Mouse (Mus musculus) heart, embryonic 15.5 days (tissue): ENCODE data around the gene Gnai1. TPM values are rescaled to one million over a fixed set of nuclear protein-coding genes. Genes with fewer than 3 reads are reported as not detected.

Experiments
- ATAC-seq: fragments of 200-750 bp; cut with Nextera tagmentation; replicated peaks from 2 replicates; pipeline ENCODE4 v1.8.0; 2017; ENCODE audit warnings: low read depth, moderate TSS enrichment; ENCODE audit not compliant: insufficient number of reproducible peaks, insufficient read depth, low FRiP score
- H3K27ac ChIP-seq: fragments of 300-500 bp; sonication (generic); 2 replicates; pipeline ENCODE4 v1.5.1; 2015; ENCODE audit warnings: mild to moderate bottlenecking, inconsistent platforms
- H3K27me3 ChIP-seq: fragments of 300-500 bp; sonication (generic); 2 replicates; pipeline ENCODE4 v1.6.1; 2015; ENCODE audit warnings: inconsistent platforms
- H3K36me3 ChIP-seq: fragments of 300-500 bp; sonication (generic); 2 replicates; pipeline ENCODE4 v1.6.1; 2015; ENCODE audit warnings: mild to moderate bottlenecking, inconsistent platforms
- H3K4me1 ChIP-seq: fragments of 300-500 bp; sonication (generic); replicated peaks from 2 replicates; pipeline ENCODE4 v1.6.1; 2015; ENCODE audit warnings: inconsistent platforms
- H3K4me2 ChIP-seq: fragments of 300-500 bp; sonication (generic); 2 replicates; pipeline ENCODE4 v1.6.1; 2015; ENCODE audit warnings: inconsistent platforms, mild to moderate bottlenecking, moderate library complexity
- H3K4me3 ChIP-seq: fragments of 300-500 bp; sonication (generic); 2 replicates; pipeline ENCODE4 v1.5.1; 2015; ENCODE audit warnings: mild to moderate bottlenecking, inconsistent platforms
- H3K9ac ChIP-seq: fragments of 300-500 bp; sonication (generic); 2 replicates; pipeline ENCODE4 v1.6.1; 2015; ENCODE audit warnings: mild to moderate bottlenecking, inconsistent platforms
- H3K9me3 ChIP-seq: fragments of 300-500 bp; sonication (generic); replicated peaks from 2 replicates; pipeline ENCODE4 v1.6.1; 2016; ENCODE audit warnings: inconsistent platforms
- WGBS: fragments of 180-500 bp; shearing (Covaris S2); methylation state at CpG from one replicate; pipeline ENCODE4 v1.1.7; 2015; ENCODE audit warnings: mixed read lengths; 5-methylcytosine and 5-hydroxymethylcytosine counted together
- polyA plus RNA-seq: library from polyadenylated mRNA; unstranded; fragments of >200 nt; fragmentation: Nextera tagmentation; extraction: Ambion mirVana; gene quantifications from 2 replicates; pipeline ENCODE4 v1.2.1, GENCODE M21; 2015

The Gnai1 gene
- polyA plus RNA-seq, 1 experiment from 2014 or later, result 24.8 TPM

DNA sequence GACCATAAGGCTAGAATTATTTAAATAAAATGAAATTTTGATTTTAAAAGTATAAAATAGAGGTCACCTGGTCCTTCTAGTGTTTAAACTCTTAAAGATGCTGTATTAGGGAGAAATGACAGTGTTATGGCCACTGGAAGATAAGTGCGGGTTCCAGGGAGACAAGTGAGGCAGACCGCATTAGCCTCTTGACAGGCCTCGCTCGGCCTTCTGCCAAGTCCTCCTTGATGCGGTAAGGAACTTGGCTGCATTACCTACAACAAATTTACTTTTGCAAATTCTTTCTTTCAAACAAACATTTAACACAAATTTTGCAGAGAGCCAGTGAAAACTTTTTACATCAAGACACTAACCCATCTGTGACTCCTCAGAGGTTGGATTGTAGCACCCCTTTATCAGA, 27.9 kb downstream of the Gnai1 start:
- H3K4me3 ChIP-seq, result no peak overlapping the region
- no peak overlapping the region for H3K27ac ChIP-seq
- peaks cover 4% of the 10 kb centered on the region; the same call in 1 of the 2 replicates for H3K4me1 ChIP-seq
- H3K4me2 ChIP-seq, result no peak overlapping the region
- no peaks in the 10 kb centered on the region for H3K36me3 ChIP-seq
- WGBS, result 76% methylated on average over 5 of the region's 5 CpGs
- H3K9me3 ChIP-seq, result no peaks in the 10 kb centered on the region
- ATAC-seq, result no peak
- H3K9ac ChIP-seq, result no peak overlapping the region
- no peaks in the 10 kb centered on the region for H3K27me3 ChIP-seq

DNA sequence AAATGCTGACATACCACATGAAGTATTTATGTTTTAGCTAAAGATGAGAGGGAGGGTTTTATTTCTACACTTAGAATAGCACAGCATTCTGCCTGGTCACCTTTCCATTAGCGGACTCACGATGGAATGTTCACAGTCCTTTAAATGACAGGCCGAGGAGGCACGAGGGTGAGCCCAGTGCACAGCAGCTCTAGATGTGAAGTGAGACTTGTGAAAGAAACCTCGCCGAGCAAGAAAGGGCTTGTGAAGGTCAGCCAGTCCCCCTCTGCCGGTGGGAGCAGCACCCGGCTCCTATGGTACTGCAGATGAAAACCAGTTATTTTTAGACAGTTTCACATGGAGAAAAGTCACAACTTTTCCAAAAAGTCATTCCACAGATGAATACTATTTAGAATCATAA, 29.4 kb downstream of the Gnai1 start:
- Histone ChIP-seq H3K27ac (peak overlapping the region; percentile 62), H3K36me3 (no peaks in the 10 kb centered on the region), H3K9me3 (no peaks in the 10 kb centered on the region), H3K4me3 (no peak overlapping the region), H3K9ac (no peak overlapping the region), H3K4me2 (peak overlapping the region; percentile 41), H3K27me3 (no peaks in the 10 kb centered on the region), H3K4me1 (peaks cover 4% of the 10 kb centered on the region; the same call in 1 of the 2 replicates)
- 29% methylated on average over 8 of the region's 8 CpGs for WGBS
- ATAC-seq, result peak; percentile 85; the same call in 1 of the 2 replicates

DNA sequence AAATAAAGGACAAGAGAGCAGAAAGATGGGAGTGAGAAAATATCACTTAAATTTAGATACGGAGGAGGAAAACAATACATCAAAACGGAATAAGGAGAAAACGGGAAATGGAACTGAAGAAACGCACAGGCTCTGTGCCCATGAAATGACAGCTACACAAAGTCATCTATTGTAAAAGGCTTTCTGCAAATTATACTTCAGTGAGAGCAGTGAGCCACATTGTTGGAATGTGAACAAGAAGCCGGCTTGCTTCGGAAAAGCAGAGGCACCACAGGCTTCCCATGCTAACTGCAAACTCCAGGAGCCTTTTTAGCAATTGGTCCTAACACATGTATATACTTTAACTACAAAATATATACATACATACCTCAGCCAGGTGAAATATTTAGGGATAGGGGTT, 34.0 kb downstream of the Gnai1 start:
- H3K4me2 ChIP-seq, result no peak overlapping the region
- H3K4me1 ChIP-seq, result peaks cover 4% of the 10 kb centered on the region; the same call in 1 of the 2 replicates
- H3K4me3 ChIP-seq, result no peak overlapping the region
- H3K9ac ChIP-seq, result no peak overlapping the region
- 73% methylated on average over 6 of the region's 6 CpGs for WGBS
- no peak overlapping the region for H3K27ac ChIP-seq
- no peaks in the 10 kb centered on the region for H3K36me3 ChIP-seq
- no peaks in the 10 kb centered on the region for H3K27me3 ChIP-seq
- H3K9me3 ChIP-seq, result no peaks in the 10 kb centered on the region
- no peak for ATAC-seq

DNA sequence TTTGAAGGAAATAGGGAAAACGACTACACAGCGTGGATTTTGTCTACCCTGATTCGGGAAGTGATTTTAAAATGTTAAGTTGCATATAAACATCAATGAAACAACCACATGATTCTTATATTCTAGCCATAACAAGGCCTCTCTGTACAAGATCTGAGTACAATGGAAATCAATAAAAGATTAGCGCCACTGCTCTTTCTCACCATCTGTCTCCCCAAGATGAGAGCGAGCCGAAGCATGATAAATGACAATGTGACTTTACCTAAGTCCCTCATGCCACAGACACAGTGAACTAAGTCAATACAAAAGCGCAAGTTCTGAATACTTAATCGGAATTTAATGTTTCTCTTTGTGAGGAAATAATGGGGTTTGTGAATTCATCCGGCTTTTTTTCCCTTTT, 36.6 kb downstream of the Gnai1 start:
- Histone ChIP-seq H3K9me3 (no peaks in the 10 kb centered on the region), H3K36me3 (no peaks in the 10 kb centered on the region), H3K27me3 (no peaks in the 10 kb centered on the region), H3K4me3 (no peak overlapping the region), H3K4me1 (no peaks in the 10 kb centered on the region), H3K4me2 (no peak overlapping the region), H3K27ac (no peak overlapping the region), H3K9ac (no peak overlapping the region)
- no peak for ATAC-seq
- 86% methylated on average over 9 of the region's 9 CpGs for WGBS

DNA sequence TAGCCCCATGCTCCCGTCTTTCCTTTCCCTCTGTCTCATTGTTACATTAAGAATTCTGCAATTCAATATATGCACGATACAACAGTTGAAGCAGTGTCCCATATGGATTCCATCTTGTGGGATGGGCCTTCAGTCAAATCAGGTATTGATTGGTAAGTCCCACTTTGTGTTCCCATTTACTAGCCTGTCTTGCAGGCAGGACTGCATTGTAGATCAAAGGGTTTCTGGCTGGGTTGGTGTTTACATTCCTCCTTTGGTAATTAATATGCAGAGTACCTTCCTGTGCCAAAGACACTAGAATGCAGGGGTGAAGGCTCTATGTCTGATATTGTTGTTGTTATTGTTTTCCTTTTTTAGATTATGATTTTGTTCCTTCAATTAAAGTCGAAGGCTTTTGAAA, 38.5 kb downstream of the Gnai1 start:
- no peaks in the 10 kb centered on the region for H3K36me3 ChIP-seq
- ATAC-seq, result no peak
- H3K4me1 ChIP-seq, result no peaks in the 10 kb centered on the region
- WGBS, result 88% methylated on average over 3 of the region's 3 CpGs
- no peak overlapping the region for H3K4me2 ChIP-seq
- H3K27me3 ChIP-seq, result no peaks in the 10 kb centered on the region
- H3K9ac ChIP-seq, result no peak overlapping the region
- no peaks in the 10 kb centered on the region for H3K9me3 ChIP-seq
- no peak overlapping the region for H3K4me3 ChIP-seq
- H3K27ac ChIP-seq, result no peak overlapping the region

DNA sequence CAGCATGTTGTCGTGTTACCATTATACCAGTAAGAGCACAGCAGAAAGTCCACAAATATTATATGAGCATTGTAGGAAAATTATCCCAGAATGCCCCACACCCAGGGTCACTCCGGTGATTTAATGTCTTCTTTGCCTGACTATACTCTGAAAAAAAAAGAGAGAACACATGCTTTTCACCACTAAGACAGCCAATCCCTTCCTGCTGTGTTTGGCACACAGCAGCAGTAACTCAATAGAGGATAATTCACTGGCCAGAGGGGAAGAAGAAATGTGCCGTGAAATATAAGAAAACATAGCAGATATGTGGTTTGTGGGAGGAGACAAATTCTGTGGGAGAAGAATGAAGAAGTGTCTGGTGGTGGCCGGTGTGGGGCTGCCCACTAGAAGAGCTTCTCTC, 41.3 kb downstream of the Gnai1 start:
- H3K4me3 ChIP-seq, result no peak overlapping the region

DNA sequence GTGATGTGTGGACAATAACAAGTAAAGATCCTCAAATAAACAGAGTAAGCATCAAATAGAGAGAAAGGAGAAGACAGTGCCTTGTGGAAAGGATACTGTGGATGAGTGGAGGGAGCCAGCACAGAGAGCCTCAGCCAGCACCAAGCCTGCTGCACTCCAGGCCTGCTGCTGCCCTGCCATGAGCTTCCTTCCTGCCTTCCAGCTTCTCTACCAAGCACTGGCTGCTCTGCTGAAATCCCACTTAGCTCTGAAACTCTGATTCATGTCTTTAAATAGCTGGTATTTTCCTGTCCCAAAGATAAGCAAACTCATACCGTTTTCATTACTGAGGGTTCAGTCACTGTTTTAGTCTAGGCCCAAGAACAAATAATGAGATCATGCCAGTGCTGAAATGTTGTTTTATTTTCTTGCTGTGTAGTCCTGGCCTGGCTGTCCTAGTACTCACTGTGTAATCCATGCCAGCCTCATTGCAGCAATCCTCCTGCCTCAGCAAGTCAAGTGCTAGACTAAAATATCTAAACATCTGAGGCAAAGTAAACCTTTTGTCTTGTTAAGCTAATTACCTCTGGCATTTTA, 52.8 kb downstream of the Gnai1 start:
- Histone ChIP-seq H3K9ac (no peak overlapping the region), H3K9me3 (no peaks in the 10 kb centered on the region), H3K4me2 (no peak overlapping the region), H3K4me1 (peaks cover 14% of the 10 kb centered on the region; the same call in 1 of the 2 replicates), H3K4me3 (no peak overlapping the region), H3K27ac (peak overlapping the region; percentile 57), H3K36me3 (no peaks in the 10 kb centered on the region), H3K27me3 (no peaks in the 10 kb centered on the region)
- peak; percentile 66; the same call in 1 of the 2 replicates for ATAC-seq
- 3% methylated on average over 1 of the region's 1 CpGs for WGBS

More for the DNA sequence above, 41.3 kb downstream of the Gnai1 start:
- no peaks in the 10 kb centered on the region for H3K4me1 ChIP-seq
- no peak overlapping the region for H3K9ac ChIP-seq
- no peak for ATAC-seq
- H3K27me3 ChIP-seq, result no peaks in the 10 kb centered on the region
- no peak overlapping the region for H3K4me2 ChIP-seq
- no peak overlapping the region for H3K27ac ChIP-seq
- H3K36me3 ChIP-seq, result no peaks in the 10 kb centered on the region
- 81% methylated on average over 4 of the region's 4 CpGs for WGBS
- no peaks in the 10 kb centered on the region for H3K9me3 ChIP-seq

DNA sequence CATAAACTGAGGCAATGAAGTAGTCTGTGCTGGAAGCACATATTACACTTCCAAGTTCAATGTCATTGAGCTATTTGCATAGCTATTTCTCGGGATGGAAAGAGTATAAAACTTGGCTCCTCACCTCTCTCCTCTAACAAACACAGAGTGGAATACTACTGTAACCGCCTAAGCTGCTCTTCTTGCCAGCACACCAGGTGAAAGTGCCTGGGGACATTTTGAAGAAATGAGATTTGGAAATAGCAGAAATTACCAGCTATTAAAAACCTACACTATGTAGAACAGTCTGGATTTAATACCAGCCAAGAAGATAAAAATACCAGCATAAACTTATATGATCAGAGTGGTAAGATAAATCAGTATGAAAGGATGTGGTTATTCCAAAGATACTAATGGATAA, 63.6 kb downstream of the Gnai1 start:
- H3K4me2 ChIP-seq, result no peak overlapping the region
- H3K36me3 ChIP-seq, result no peaks in the 10 kb centered on the region
- 79% methylated on average over 2 of the region's 2 CpGs for WGBS
- H3K9ac ChIP-seq, result no peak overlapping the region
- no peaks in the 10 kb centered on the region for H3K4me1 ChIP-seq
- H3K27ac ChIP-seq, result no peak overlapping the region
- no peak for ATAC-seq
- no peaks in the 10 kb centered on the region for H3K27me3 ChIP-seq
- H3K4me3 ChIP-seq, result no peak overlapping the region
- no peaks in the 10 kb centered on the region for H3K9me3 ChIP-seq

DNA sequence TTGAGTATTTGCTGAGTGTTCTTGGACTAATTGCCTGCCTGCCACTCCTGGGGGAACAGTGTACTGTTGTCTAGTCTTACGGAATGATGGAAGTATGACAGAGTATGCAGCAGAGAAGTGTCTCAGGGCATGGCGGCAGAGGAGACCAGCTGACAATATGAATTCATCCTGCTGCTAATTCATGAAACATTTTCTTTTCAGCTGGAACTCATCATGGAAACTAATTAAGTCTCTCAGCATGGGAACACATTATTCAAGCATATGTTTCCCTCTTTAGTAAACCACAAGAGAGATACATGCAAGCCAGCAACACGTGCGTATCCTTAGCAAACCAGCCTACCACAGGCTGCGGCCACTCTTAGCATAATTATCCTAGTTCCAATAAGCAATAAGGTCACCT, 67.4 kb downstream of the Gnai1 start:
- Histone ChIP-seq H3K9me3 (no peaks in the 10 kb centered on the region), H3K27ac (no peak overlapping the region), H3K36me3 (no peaks in the 10 kb centered on the region), H3K27me3 (no peaks in the 10 kb centered on the region), H3K4me2 (no peak overlapping the region), H3K4me3 (no peak overlapping the region), H3K9ac (no peak overlapping the region), H3K4me1 (no peaks in the 10 kb centered on the region)
- no peak for ATAC-seq
- 79% methylated on average over 5 of the region's 5 CpGs for WGBS

DNA sequence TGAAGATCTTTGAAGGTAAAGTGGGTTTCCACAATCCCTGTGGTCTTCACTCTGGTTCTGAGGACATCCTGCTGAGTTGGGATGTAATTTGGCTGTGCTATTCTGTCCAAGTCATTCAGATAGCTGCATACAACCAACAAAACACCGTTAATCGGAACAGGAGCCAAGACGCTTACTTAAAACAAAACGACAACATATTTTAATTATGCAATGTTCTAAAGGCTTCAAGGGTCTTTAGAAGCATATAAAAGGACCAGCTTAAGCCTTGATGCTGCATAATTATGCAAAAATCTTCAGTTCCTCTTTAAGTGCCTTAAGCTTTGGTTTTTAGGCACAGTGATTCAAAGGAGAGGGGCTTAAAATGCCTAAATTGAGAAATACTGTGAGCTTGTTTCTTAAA, 70.6 kb downstream of the Gnai1 start:
- no peak overlapping the region for H3K27ac ChIP-seq
- H3K9me3 ChIP-seq, result no peaks in the 10 kb centered on the region
- 79% methylated on average over 4 of the region's 4 CpGs for WGBS

DNA sequence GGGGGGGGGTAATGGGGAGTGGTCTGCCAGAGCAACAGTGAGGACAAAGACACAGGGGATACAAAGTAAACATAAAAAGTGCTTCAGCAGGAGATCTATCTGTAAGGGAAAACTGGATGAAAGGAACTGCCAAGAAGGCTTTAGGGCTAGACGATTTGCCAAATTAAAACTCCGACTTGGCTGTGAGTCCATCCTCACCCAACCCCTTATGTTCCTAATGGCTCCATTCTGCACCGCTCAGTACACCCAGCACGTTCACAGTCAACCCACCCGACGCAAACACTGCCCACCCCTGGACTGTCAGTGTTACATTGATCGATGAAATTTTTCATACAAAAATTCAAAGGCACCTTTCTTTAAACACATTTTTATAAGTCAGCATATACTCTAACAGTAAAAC, 71.5 kb downstream of the Gnai1 start:
- H3K4me3 ChIP-seq, result no peak overlapping the region
- no peaks in the 10 kb centered on the region for H3K27me3 ChIP-seq
- no peaks in the 10 kb centered on the region for H3K9me3 ChIP-seq
- WGBS, result 89% methylated on average over 7 of the region's 7 CpGs
- H3K4me2 ChIP-seq, result no peak overlapping the region
- no peaks in the 10 kb centered on the region for H3K4me1 ChIP-seq
- no peak overlapping the region for H3K9ac ChIP-seq
- no peak overlapping the region for H3K27ac ChIP-seq
- peaks cover 13% of the 10 kb centered on the region; the same call in 1 of the 2 replicates for H3K36me3 ChIP-seq
- ATAC-seq, result no peak

More for the DNA sequence above, 70.6 kb downstream of the Gnai1 start:
- no peak overlapping the region for H3K4me2 ChIP-seq
- H3K27me3 ChIP-seq, result no peaks in the 10 kb centered on the region
- H3K4me1 ChIP-seq, result no peaks in the 10 kb centered on the region
- H3K36me3 ChIP-seq, result peaks cover 13% of the 10 kb centered on the region; the same call in 1 of the 2 replicates
- no peak for ATAC-seq
- no peak overlapping the region for H3K9ac ChIP-seq
- H3K4me3 ChIP-seq, result no peak overlapping the region

DNA sequence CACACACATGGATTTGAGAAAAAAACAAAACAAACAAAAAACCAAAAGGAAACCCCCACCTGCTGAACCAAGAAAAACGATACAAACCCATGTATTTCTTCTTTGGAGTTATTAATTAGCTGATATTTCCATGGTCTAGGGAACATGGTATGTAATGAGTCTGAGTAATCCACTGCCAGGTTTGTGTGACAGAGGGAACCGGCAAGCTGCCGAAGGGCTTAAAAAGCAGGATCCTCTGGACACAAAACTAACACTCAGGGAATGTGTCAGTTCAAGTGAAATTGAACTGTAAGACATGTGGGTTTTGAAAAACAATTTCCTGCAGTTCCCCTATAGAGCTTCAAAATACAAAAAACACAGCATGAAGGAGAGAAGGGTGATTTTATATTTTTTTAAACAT, 72.1 kb downstream of the Gnai1 start:
- H3K4me3 ChIP-seq, result no peak overlapping the region
- no peaks in the 10 kb centered on the region for H3K4me1 ChIP-seq
- peaks cover 13% of the 10 kb centered on the region; the same call in 1 of the 2 replicates for H3K36me3 ChIP-seq
- H3K9ac ChIP-seq, result no peak overlapping the region
- H3K4me2 ChIP-seq, result no peak overlapping the region
- ATAC-seq, result no peak
- H3K27ac ChIP-seq, result no peak overlapping the region
- no peaks in the 10 kb centered on the region for H3K27me3 ChIP-seq
- no peaks in the 10 kb centered on the region for H3K9me3 ChIP-seq
- 89% methylated on average over 3 of the region's 3 CpGs for WGBS
